Mouse (Mus musculus) megakaryocyte, adult 5-6 weeks (primary cell): ENCODE measurements around the gene Plau. TPM values are rescaled to one million over a fixed set of nuclear protein-coding genes. Genes with fewer than 3 reads are reported as not detected.
A peak's percentile ranks its signal among the peaks of the same experiment; 100 is the strongest.

Experiments
- ATAC-seq: 2 replicates; pipeline ENCODE4 v1.8.0; 2016; ENCODE audit warnings: mild to moderate bottlenecking, inconsistent platforms; ENCODE audit not compliant: poor library complexity, severe bottlenecking
- total RNA-seq, 2 experiments: library from RNA; stranded (forward) in 1 of 2; stranded (reverse) in 1 of 2; fragments of 153-499, 151-499 nt in 1 of 2; fragments of 221-1000, 200-1000 nt in 1 of 2; gene quantifications; 2 replicates each; pipeline versions ENCODE4 v1.2.3 to v1.2.4; 2015 to 2017

The Plau gene
- total RNA-seq, 2 experiments from 2014 or later = 9.5 to 16.8 TPM

DNA sequence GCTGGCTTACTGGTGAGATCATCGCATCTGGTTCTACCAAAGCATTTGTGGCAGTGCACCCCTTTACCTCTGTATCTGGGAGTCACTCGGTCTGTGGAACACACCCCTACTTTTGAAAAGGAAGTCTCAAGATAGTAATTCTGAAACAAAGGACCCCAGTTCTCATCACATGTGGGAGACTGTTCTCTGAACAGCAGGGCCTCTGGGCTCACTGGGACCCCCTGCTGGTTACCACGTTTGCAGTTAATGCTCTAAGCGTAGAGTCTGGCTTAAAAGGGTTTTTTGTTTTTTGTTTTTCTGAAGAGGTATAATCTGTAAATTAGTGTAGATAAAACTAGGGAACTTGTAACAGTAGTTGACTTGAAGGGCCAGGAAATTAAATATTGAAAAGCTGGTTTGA, 49.8 kb downstream of the Plau start:
- ATAC-seq = no peak

DNA sequence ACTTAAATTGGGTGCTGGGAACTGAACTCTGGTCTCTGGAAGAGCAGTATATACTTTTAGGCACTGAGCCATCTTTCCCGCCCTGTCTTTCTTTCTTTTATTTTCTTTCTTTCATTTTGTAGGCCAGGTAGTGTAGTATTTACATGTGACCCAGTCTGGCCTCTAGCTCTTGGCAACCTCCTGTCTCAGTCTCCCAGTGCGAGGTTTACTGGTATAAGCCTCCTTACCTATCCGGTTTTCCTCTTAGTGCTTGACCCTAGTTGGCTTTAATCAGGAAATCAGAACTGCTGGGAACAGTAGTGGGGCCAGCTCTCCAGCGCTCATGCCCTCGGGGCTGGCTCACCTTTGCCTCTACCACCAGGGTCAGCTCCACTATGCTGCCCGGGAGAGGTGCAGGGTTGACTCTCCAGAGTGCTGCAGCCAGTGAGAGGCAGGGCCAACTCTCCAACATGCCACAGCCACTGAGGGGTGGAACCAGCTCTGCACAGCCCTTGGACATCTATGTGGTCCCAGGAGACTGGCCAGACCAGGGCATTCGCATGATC, 51.2 kb downstream of the Plau start:
- no peak for ATAC-seq

GRCm38 (mm10) chr14:20891941-20892402, 55.5 kb downstream of the Plau start:
- peak; percentile 38; the same call in 1 of the 2 replicates for ATAC-seq

Other genes starting within 250 kb of the Plau start
- 1.5 and 2.2 TPM in 2 replicates for gene Usp54, start 195.6 kb upstream of the Plau start, total RNA-seq (2015)
- gene Usp54, start 195.6 kb upstream of the Plau start, total RNA-seq (2017) = 1.8 and 2.5 TPM in 2 replicates
- 0.76 TPM in 1 of 2 replicates, not detected in the other for gene Myoz1, start 180.1 kb upstream of the Plau start, total RNA-seq (2015)
- 0.51 TPM in 1 of 2 replicates, not detected in the other for gene Myoz1, start 180.1 kb upstream of the Plau start, total RNA-seq (2017)
- 0.07 TPM in 1 of 2 replicates, not detected in the other for gene Synpo2l, start 168.3 kb upstream of the Plau start, total RNA-seq (2015)
- gene Synpo2l, start 168.3 kb upstream of the Plau start, total RNA-seq (2017) = not detected in 2 replicates
- gene Sec24c, start 162.4 kb upstream of the Plau start, total RNA-seq (2015) = 34.2 and 48.4 TPM in 2 replicates
- gene Sec24c, start 162.4 kb upstream of the Plau start, total RNA-seq (2017) = 69.7 and 90.0 TPM in 2 replicates
- 9.1 and 12.5 TPM in 2 replicates for gene Fut11, start 141.7 kb upstream of the Plau start, total RNA-seq (2015)
- 4.9 and 6.5 TPM in 2 replicates for gene Fut11, start 141.7 kb upstream of the Plau start, total RNA-seq (2017)
- gene Chchd1, start 133.7 kb upstream of the Plau start, total RNA-seq (2015) = 94.2 and 107 TPM in 2 replicates
- 86.5 and 86.8 TPM in 2 replicates for gene Chchd1, start 133.7 kb upstream of the Plau start, total RNA-seq (2017)
- gene Zswim8, start 129.1 kb upstream of the Plau start, total RNA-seq (2015) = 33.2 and 39.3 TPM in 2 replicates
- 26.5 and 33.3 TPM in 2 replicates for gene Zswim8, start 129.1 kb upstream of the Plau start, total RNA-seq (2017)
- gene Ndst2, start 102.1 kb upstream of the Plau start, total RNA-seq (2015) = 55.7 and 60.3 TPM in 2 replicates
- 14.0 and 19.5 TPM in 2 replicates for gene Ndst2, start 102.1 kb upstream of the Plau start, total RNA-seq (2017)
- 24.0 and 24.3 TPM in 2 replicates for gene Camk2g, start 42.6 kb upstream of the Plau start, total RNA-seq (2015)
- 50.1 and 61.1 TPM in 2 replicates for gene Camk2g, start 42.6 kb upstream of the Plau start, total RNA-seq (2017)
- gene Vcl, start 92.7 kb downstream of the Plau start, total RNA-seq (2015) = 149 and 152 TPM in 2 replicates
- gene Vcl, start 92.7 kb downstream of the Plau start, total RNA-seq (2017) = 117 and 128 TPM in 2 replicates
- 66.8 and 78.9 TPM in 2 replicates for gene Ap3m1, start 215.8 kb downstream of the Plau start, total RNA-seq (2015)
- gene Ap3m1, start 215.8 kb downstream of the Plau start, total RNA-seq (2017) = 79.7 and 96.9 TPM in 2 replicates
- 41.2 and 47.1 TPM in 2 replicates for gene Adk, start 215.9 kb downstream of the Plau start, total RNA-seq (2015)
- 28.6 and 54.7 TPM in 2 replicates for gene Adk, start 215.9 kb downstream of the Plau start, total RNA-seq (2017)